Mouse (Mus musculus) megakaryocyte, embryonic 14.5 days (primary cell): ENCODE measurements around the gene Cetn3.

Experiments
- FLI1 ChIP-seq: IDR thresholded peaks from 2 replicates; pipeline ENCODE4 v1.6.1; 2012; ENCODE audit warnings: low read length, inconsistent platforms, mixed read lengths
- GATA1 ChIP-seq: IDR thresholded peaks from 3 replicates; pipeline ENCODE4 v1.6.1; 2012; ENCODE audit warnings: mixed read lengths, low read length, inconsistent platforms, borderline replicate concordance

GRCm38 (mm10) chr13:81743391-81744091 is 39.3 kb upstream of the Cetn3 start:
- TF ChIP-seq GATA1 (no peak), FLI1 (no peak)
